ENCODE assay signal across 15 mouse cellular contexts in genomic region chr7:100589816-100590215, GRCm38 (mm10). TPM values are rescaled to one million over a fixed set of nuclear protein-coding genes. Genes with fewer than 3 reads are reported as not detected.
A peak's percentile ranks its signal among the peaks of the same experiment; 100 is the strongest.
DNase-seq lines count a peak whose midpoint lies in the region; ATAC-seq and TF ChIP-seq lines count a peak whose summit lies in the region.
"Had no signal": no experiment of that assay in that cellular context is flagged by ENCODE, and none has a peak within 500 bp of the region (broad histone marks: within the 10 kb centered on the region; RNA-seq: fewer than 3 reads in every experiment).

No protein-coding gene starts in this region.

- DNase-seq in hindbrain, postnatal 0 days (ENCODE audit: low spot score): no peak
- no peak for DNase-seq in hindbrain, embryonic 11.5 days (ENCODE audit: low spot score)
- peak; percentile 84 for DNase-seq in 416B (ENCODE audit: low read depth)
- DNase-seq in liver, postnatal 0 days: no peak
- no peak for DNase-seq in adrenal gland, adult 2 months
- no peak for DNase-seq in frontal cortex, adult 2 months (ENCODE audit: extremely low spot score in 1 of 2, low spot score in 1 of 2)
- DNase-seq: adrenal gland, postnatal 36 days; cerebellum, adult 11-12 months; kidney, adult 11 months; right cerebral cortex, adult 18-20 months had no signal

- H3K9me3 ChIP-seq in hindbrain, postnatal 0 days (ENCODE audit: low read length): no peaks in the 10 kb centered on the region
- H3K9me3 ChIP-seq in hindbrain, embryonic 11.5 days (ENCODE audit: control insufficient read depth, low read length): no peaks in the 10 kb centered on the region
- no peaks in the 10 kb centered on the region for H3K9me3 ChIP-seq in liver, postnatal 0 days (ENCODE audit: low read length)
- H3K9me3 ChIP-seq: heart, embryonic 13.5 days; midbrain, embryonic 10.5 days; neural tube, embryonic 13.5 days had no signal

- no peak for TF ChIP-seq EP300 in liver, postnatal 0 days (IDR thresholded peaks at IDR 0.05; ENCODE audit: low read depth)

- 0 out of 2 replicates have a peak overlapping the region, but pooled peaks have one; percentile 15 for H3K27ac ChIP-seq in hindbrain, postnatal 0 days
- H3K27ac ChIP-seq in hindbrain, embryonic 11.5 days (ENCODE audit: low read depth, low read length): no peak overlapping the region
- H3K27ac ChIP-seq in liver, postnatal 0 days (ENCODE audit: low read depth): peak overlapping the region; percentile 87
- H3K27ac ChIP-seq: midbrain, embryonic 10.5 days had no signal

- no peak for ATAC-seq in hindbrain, postnatal 0 days
- no peak for ATAC-seq in hindbrain, embryonic 11.5 days (ENCODE audit: low FRiP score)
- ATAC-seq in granulocyte monocyte progenitor cell, adult 5-6 weeks (replicated peaks; ENCODE audit: poor library complexity, severe bottlenecking): peak; percentile 52
- no peak for ATAC-seq in liver, postnatal 0 days
- ATAC-seq in erythroblast, adult 5-6 weeks (replicated peaks; ENCODE audit: low FRiP score, poor library complexity, severe bottlenecking): no peak

- 68% methylated on average over 1 of the region's 1 CpGs for WGBS in hindbrain, postnatal 0 days
- 86% methylated on average over 1 of the region's 1 CpGs for WGBS in hindbrain, embryonic 11.5 days
- 54% methylated on average over 1 of the region's 1 CpGs for WGBS in liver, postnatal 0 days (ENCODE audit: insufficient replicate concordance)

- H3K27me3 ChIP-seq in hindbrain, postnatal 0 days (ENCODE audit: insufficient read depth, low read length): no peaks in the 10 kb centered on the region
- H3K27me3 ChIP-seq in hindbrain, embryonic 11.5 days (ENCODE audit: control insufficient read depth, insufficient read depth, low read length): no peaks in the 10 kb centered on the region
- no peaks in the 10 kb centered on the region for H3K27me3 ChIP-seq in liver, postnatal 0 days (ENCODE audit: insufficient read depth, low read length)
- H3K27me3 ChIP-seq: heart, embryonic 13.5 days; neural tube, embryonic 13.5 days had no signal

- H3K9ac ChIP-seq in hindbrain, postnatal 0 days (replicated peaks; ENCODE audit: low read length): no peak overlapping the region
- no peak overlapping the region for H3K9ac ChIP-seq in hindbrain, embryonic 11.5 days (ENCODE audit: low read depth, low read length)
- H3K9ac ChIP-seq in liver, postnatal 0 days (replicated peaks): no peak overlapping the region
- H3K9ac ChIP-seq: heart, embryonic 13.5 days had no signal

- no peaks in the 10 kb centered on the region for H3K4me1 ChIP-seq in hindbrain, postnatal 0 days (ENCODE audit: insufficient read depth, low read length)
- H3K4me1 ChIP-seq in hindbrain, embryonic 11.5 days (replicated peaks; ENCODE audit: control insufficient read depth, insufficient read depth, low read length): no peaks in the 10 kb centered on the region
- peaks cover 5% of the 10 kb centered on the region; the same call in 1 of the 2 replicates for H3K4me1 ChIP-seq in liver, postnatal 0 days (ENCODE audit: insufficient read depth)
- H3K4me1 ChIP-seq: heart, embryonic 13.5 days; neural tube, embryonic 13.5 days had no signal

- H3K36me3 ChIP-seq in hindbrain, postnatal 0 days (ENCODE audit: insufficient read depth, low read length): no peaks in the 10 kb centered on the region
- H3K36me3 ChIP-seq in hindbrain, embryonic 11.5 days (ENCODE audit: control insufficient read depth, insufficient read depth, low read length): no peaks in the 10 kb centered on the region
- no peaks in the 10 kb centered on the region for H3K36me3 ChIP-seq in liver, postnatal 0 days (replicated peaks; ENCODE audit: insufficient read depth, low read length)
- H3K36me3 ChIP-seq: heart, embryonic 13.5 days; midbrain, embryonic 10.5 days; neural tube, embryonic 13.5 days had no signal

- no peak overlapping the region for H3K4me2 ChIP-seq in hindbrain, postnatal 0 days (ENCODE audit: low read depth, low read length)
- no peak overlapping the region for H3K4me2 ChIP-seq in hindbrain, embryonic 11.5 days (replicated peaks; ENCODE audit: low read depth, low read length)
- peak overlapping the region; percentile 36 for H3K4me2 ChIP-seq in liver, postnatal 0 days (ENCODE audit: low read depth, low read length)

- TF ChIP-seq CTCF in hindbrain, postnatal 0 days (IDR thresholded peaks at IDR 0.05; ENCODE audit: low read depth): no peak
- TF ChIP-seq CTCF in liver, postnatal 0 days (IDR thresholded peaks at IDR 0.05; ENCODE audit: low read depth): no peak

- H3K4me3 ChIP-seq in hindbrain, postnatal 0 days (ENCODE audit: low read length): no peak overlapping the region
- no peak overlapping the region for H3K4me3 ChIP-seq in hindbrain, embryonic 11.5 days (ENCODE audit: low read depth, low read length)
- H3K4me3 ChIP-seq in liver, postnatal 0 days (ENCODE audit: low read depth, low read length): no peak overlapping the region

RNA-seq across cellular contexts. Expression of gene Rab6a, which starts 17.4 kb away (rescaled TPM):
- total RNA-seq in hindbrain, postnatal 0 days (2014; rRNA removed): 241 and 270 TPM in 2 replicates
- polyA plus RNA-seq in hindbrain, postnatal 0 days (2015; fragmentation: Nextera tagmentation; extraction: Ambion mirVana): 323 and 336 TPM in 2 replicates
- polyA plus RNA-seq in hindbrain, embryonic 11.5 days (2014; fragmentation: Nextera tagmentation; extraction: Ambion mirVana): 192 and 212 TPM in 2 replicates
- 55.9 and 62.1 TPM in 2 replicates for total RNA-seq in granulocyte monocyte progenitor cell, adult 5-6 weeks (2014; fragmentation: Nextera tagmentation)
- total RNA-seq in granulocyte monocyte progenitor cell, adult 5-6 weeks (2017): 43.0 and 56.3 TPM in 2 replicates
- polyA plus RNA-seq in liver, postnatal 0 days (2015; fragmentation: Nextera tagmentation; extraction: Ambion mirVana): 44.8 and 51.0 TPM in 2 replicates
- 60.5 and 60.6 TPM in 2 replicates for total RNA-seq in erythroblast, adult 5-6 weeks (2015; ENCODE audit: low replicate concordance)
- 62.5 and 81.7 TPM in 2 replicates for total RNA-seq in erythroblast, adult 5-6 weeks (2017; ENCODE audit: low replicate concordance)
- 10 to 100 TPM; 67.8 to 80.1 TPM for total RNA-seq in adrenal gland, adult 2 months (2021)
- 29.5 and 38.4 TPM in 2 replicates for polyA plus RNA-seq in adrenal gland, adult 2 months (2012; rRNA removed)
- 212 and 257 TPM in 2 replicates for polyA plus RNA-seq in frontal cortex, adult 2 months (2012; rRNA removed)

RNA-seq across cellular contexts. Expression of gene Mrpl48, which starts 18.3 kb away (rescaled TPM):
- 26.8 and 29.8 TPM in 2 replicates for total RNA-seq in hindbrain, postnatal 0 days (2014; rRNA removed)
- polyA plus RNA-seq in hindbrain, postnatal 0 days (2015; fragmentation: Nextera tagmentation; extraction: Ambion mirVana): 97.5 and 100 TPM in 2 replicates
- 62.9 and 73.1 TPM in 2 replicates for polyA plus RNA-seq in hindbrain, embryonic 11.5 days (2014; fragmentation: Nextera tagmentation; extraction: Ambion mirVana)
- 67.1 TPM in 2 replicates for total RNA-seq in granulocyte monocyte progenitor cell, adult 5-6 weeks (2014; fragmentation: Nextera tagmentation)
- total RNA-seq in granulocyte monocyte progenitor cell, adult 5-6 weeks (2017): 88.1 and 99.5 TPM in 2 replicates
- polyA plus RNA-seq in liver, postnatal 0 days (2015; fragmentation: Nextera tagmentation; extraction: Ambion mirVana): 52.5 and 54.5 TPM in 2 replicates
- total RNA-seq in erythroblast, adult 5-6 weeks (2015; ENCODE audit: low replicate concordance): 3.5 and 27.4 TPM in 2 replicates
- total RNA-seq in erythroblast, adult 5-6 weeks (2017; ENCODE audit: low replicate concordance): 7.1 and 40.0 TPM in 2 replicates
- 10 to 100 TPM; 64.4 to 67.8 TPM for total RNA-seq in adrenal gland, adult 2 months (2021)
- polyA plus RNA-seq in adrenal gland, adult 2 months (2012; rRNA removed): 4.5 and 4.9 TPM in 2 replicates
- polyA plus RNA-seq in frontal cortex, adult 2 months (2012; rRNA removed): 63.8 and 76.5 TPM in 2 replicates

RNA-seq across cellular contexts. Expression of gene Coa4, which starts 52.9 kb away (rescaled TPM):
- total RNA-seq in hindbrain, postnatal 0 days (2014; rRNA removed): 2.8 and 7.6 TPM in 2 replicates
- 4.9 and 6.2 TPM in 2 replicates for polyA plus RNA-seq in hindbrain, postnatal 0 days (2015; fragmentation: Nextera tagmentation; extraction: Ambion mirVana)
- 20.6 and 22.8 TPM in 2 replicates for polyA plus RNA-seq in hindbrain, embryonic 11.5 days (2014; fragmentation: Nextera tagmentation; extraction: Ambion mirVana)
- total RNA-seq in granulocyte monocyte progenitor cell, adult 5-6 weeks (2014; fragmentation: Nextera tagmentation): 5.4 and 14.1 TPM in 2 replicates
- total RNA-seq in granulocyte monocyte progenitor cell, adult 5-6 weeks (2017): 20.0 and 21.1 TPM in 2 replicates
- polyA plus RNA-seq in liver, postnatal 0 days (2015; fragmentation: Nextera tagmentation; extraction: Ambion mirVana): 11.9 and 12.4 TPM in 2 replicates
- 1.7 and 4.0 TPM in 2 replicates for total RNA-seq in erythroblast, adult 5-6 weeks (2015; ENCODE audit: low replicate concordance)
- total RNA-seq in erythroblast, adult 5-6 weeks (2017; ENCODE audit: low replicate concordance): 6.7 and 9.8 TPM in 2 replicates
- 10 to 100 TPM in 1 of 2 experiments, 1 to 10 TPM in 1; 9.3 to 10.5 TPM for total RNA-seq in adrenal gland, adult 2 months (2021)
- polyA plus RNA-seq in adrenal gland, adult 2 months (2012; rRNA removed): 4.4 and 5.2 TPM in 2 replicates
- 8.8 and 9.3 TPM in 2 replicates for polyA plus RNA-seq in frontal cortex, adult 2 months (2012; rRNA removed)
